Comparison of ENCODE assay signal across 7 mouse cellular contexts in the genomic region with DNA sequence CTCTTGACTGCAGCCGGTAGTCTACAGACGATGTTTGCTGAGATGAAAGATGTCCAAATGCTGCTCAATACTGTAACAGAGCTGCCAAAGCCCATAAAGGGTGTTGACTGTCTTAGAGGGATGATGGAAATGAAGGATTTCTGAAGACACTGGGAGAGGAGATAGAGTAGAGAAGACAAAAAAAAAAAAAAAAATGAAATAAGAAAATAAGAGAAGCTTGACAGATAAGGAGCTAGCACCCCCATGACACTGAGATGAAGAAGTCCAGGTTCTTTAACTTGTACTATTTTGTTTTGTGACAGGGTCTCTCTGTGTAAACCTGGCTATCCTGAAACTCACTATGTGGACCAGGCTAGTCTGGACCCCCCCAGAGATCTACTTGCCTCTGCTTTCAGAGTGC. TPM values are rescaled to one million over a fixed set of nuclear protein-coding genes. Genes with fewer than 3 reads are reported as not detected.
A peak's percentile ranks its signal among the peaks of the same experiment; 100 is the strongest.
DNase-seq lines count a peak whose midpoint lies in the region; ATAC-seq and TF ChIP-seq lines count a peak whose summit lies in the region.

No protein-coding gene starts in this region.

- peaks cover 13% of the 10 kb centered on the region; the same call in 1 of the 2 replicates for H3K4me1 ChIP-seq in liver, embryonic 11.5 days (replicated peaks; ENCODE audit: control insufficient read depth, insufficient read depth, low read length)
- H3K4me1 ChIP-seq in embryonic facial prominence, embryonic 15.5 days: peaks cover 12% of the 10 kb centered on the region
- H3K4me1 ChIP-seq in intestine, embryonic 14.5 days (replicated peaks; ENCODE audit: control insufficient read depth, insufficient read depth, low read length): no peaks in the 10 kb centered on the region; the same call in 1 of the 2 replicates
- H3K4me1 ChIP-seq in midbrain, postnatal 0 days (ENCODE audit: insufficient read depth, low read length): no peaks in the 10 kb centered on the region; the same call in 1 of the 2 replicates

- no peak for TF ChIP-seq CTCF in midbrain, postnatal 0 days (IDR thresholded peaks at IDR 0.05)

- H3K27me3 ChIP-seq in liver, embryonic 11.5 days (replicated peaks; ENCODE audit: control insufficient read depth, insufficient read depth, low read length): no peaks in the 10 kb centered on the region
- H3K27me3 ChIP-seq in embryonic facial prominence, embryonic 15.5 days: 0 out of 2 replicates have a peak, but pooled peaks cover 3% of the 10 kb centered on the region
- peaks cover 9% of the 10 kb centered on the region for H3K27me3 ChIP-seq in intestine, embryonic 14.5 days (replicated peaks; ENCODE audit: control insufficient read depth, insufficient read depth, low read length)
- H3K27me3 ChIP-seq in midbrain, postnatal 0 days (ENCODE audit: insufficient read depth, low read length): no peaks in the 10 kb centered on the region; the same call in 1 of the 2 replicates

- 29% methylated on average over 2 of the region's 2 CpGs for WGBS in liver, embryonic 11.5 days
- WGBS in embryonic facial prominence, embryonic 15.5 days: 20% methylated on average over 2 of the region's 2 CpGs
- 33% methylated on average over 2 of the region's 2 CpGs for WGBS in intestine, embryonic 14.5 days
- 18% methylated on average over 2 of the region's 2 CpGs for WGBS in midbrain, postnatal 0 days

- no peak overlapping the region for H3K27ac ChIP-seq in liver, embryonic 11.5 days (ENCODE audit: low read depth, low read length)
- no peak overlapping the region for H3K27ac ChIP-seq in embryonic facial prominence, embryonic 15.5 days (replicated peaks)
- H3K27ac ChIP-seq in intestine, embryonic 14.5 days (ENCODE audit: low read depth): no peak overlapping the region
- H3K27ac ChIP-seq in midbrain, postnatal 0 days (ENCODE audit: low read depth, low read length): no peak overlapping the region

- peak overlapping the region; percentile 92 for H3K4me2 ChIP-seq in liver, embryonic 11.5 days
- peak overlapping the region; percentile 92 for H3K4me2 ChIP-seq in embryonic facial prominence, embryonic 15.5 days (replicated peaks)
- H3K4me2 ChIP-seq in intestine, embryonic 14.5 days (ENCODE audit: low read length): peak overlapping the region; percentile 82
- H3K4me2 ChIP-seq in midbrain, postnatal 0 days (ENCODE audit: low read depth, low read length, poor library complexity, severe bottlenecking): peak overlapping the region; percentile 91

- DNase-seq in liver, embryonic 11.5 days (ENCODE audit: low spot score): no peak
- no peak for DNase-seq in liver
- no peak for DNase-seq in intestine, embryonic 14.5 days (ENCODE audit: low spot score)
- no peak for DNase-seq in midbrain, postnatal 0 days (ENCODE audit: low spot score)
- no peak for DNase-seq in frontal cortex, postnatal 14 days (ENCODE audit: low spot score in 2 of 2)
- no peak for DNase-seq in adrenal gland, postnatal 36 days

- H3K36me3 ChIP-seq in liver, embryonic 11.5 days (ENCODE audit: control insufficient read depth, insufficient read depth, low read length): no peaks in the 10 kb centered on the region
- H3K36me3 ChIP-seq in embryonic facial prominence, embryonic 15.5 days: no peaks in the 10 kb centered on the region
- no peaks in the 10 kb centered on the region for H3K36me3 ChIP-seq in intestine, embryonic 14.5 days (ENCODE audit: control insufficient read depth, insufficient read depth, low read length)
- no peaks in the 10 kb centered on the region for H3K36me3 ChIP-seq in midbrain, postnatal 0 days (ENCODE audit: insufficient read depth, low read length)

- no peak overlapping the region; the same call in 1 of the 2 replicates for H3K9ac ChIP-seq in liver, embryonic 11.5 days (ENCODE audit: low read depth, low read length)
- no peak overlapping the region for H3K9ac ChIP-seq in embryonic facial prominence, embryonic 15.5 days
- no peak overlapping the region for H3K9ac ChIP-seq in intestine, embryonic 14.5 days (ENCODE audit: low read length)
- H3K9ac ChIP-seq in midbrain, postnatal 0 days (replicated peaks; ENCODE audit: low read length, poor library complexity, severe bottlenecking): no peak overlapping the region

- peak overlapping the region; percentile 91 for H3K4me3 ChIP-seq in liver, embryonic 11.5 days (ENCODE audit: low read depth, low read length)
- H3K4me3 ChIP-seq in embryonic facial prominence, embryonic 15.5 days (replicated peaks): peak overlapping the region; percentile 67; the same call in 1 of the 2 replicates
- H3K4me3 ChIP-seq in intestine, embryonic 14.5 days (ENCODE audit: low read depth, low read length): peak overlapping the region; percentile 88; the same call in 1 of the 2 replicates
- peak overlapping the region; percentile 90; the same call in 1 of the 2 replicates for H3K4me3 ChIP-seq in midbrain, postnatal 0 days (ENCODE audit: low read depth, low read length)

- ATAC-seq in liver, embryonic 11.5 days (replicated peaks; ENCODE audit: low FRiP score): no peak
- ATAC-seq in embryonic facial prominence, embryonic 15.5 days (ENCODE audit: insufficient number of reproducible peaks, low FRiP score, low TSS enrichment, low read depth): no peak
- no peak for ATAC-seq in intestine, embryonic 14.5 days (replicated peaks; ENCODE audit: low FRiP score, low TSS enrichment, low read depth)
- no peak for ATAC-seq in midbrain, postnatal 0 days (ENCODE audit: low FRiP score)

- H3K9me3 ChIP-seq in liver, embryonic 11.5 days (ENCODE audit: control insufficient read depth, low read length): no peaks in the 10 kb centered on the region
- H3K9me3 ChIP-seq in embryonic facial prominence, embryonic 15.5 days (replicated peaks): no peaks in the 10 kb centered on the region
- H3K9me3 ChIP-seq in intestine, embryonic 14.5 days (ENCODE audit: control insufficient read depth, low read length): no peaks in the 10 kb centered on the region
- H3K9me3 ChIP-seq in midbrain, postnatal 0 days (ENCODE audit: low read length): no peaks in the 10 kb centered on the region

RNA-seq across cellular contexts. Expression of a gene that starts 1.1 kb away (rescaled TPM):
- polyA plus RNA-seq in liver, embryonic 11.5 days (2014; fragmentation: Nextera tagmentation; extraction: Ambion mirVana): 7.0 and 10.6 TPM in 2 replicates
- polyA plus RNA-seq in embryonic facial prominence, embryonic 15.5 days (2015; fragmentation: Nextera tagmentation; extraction: Ambion mirVana): 5.2 and 6.7 TPM in 2 replicates
- 11.1 and 11.2 TPM in 2 replicates for polyA plus RNA-seq in intestine, embryonic 14.5 days (2014; fragmentation: Nextera tagmentation; extraction: Ambion mirVana)
- total RNA-seq in midbrain, postnatal 0 days (2014; rRNA removed): 42.9 and 50.3 TPM in 2 replicates
- polyA plus RNA-seq in midbrain, postnatal 0 days (2015; fragmentation: Nextera tagmentation; extraction: Ambion mirVana): 8.7 and 10.5 TPM in 2 replicates
- total RNA-seq in adrenal gland, postnatal 36 days (2021): 10 to 100 TPM; 17.7 to 18.2 TPM

RNA-seq across cellular contexts. Expression of a gene that starts 1.5 kb away (rescaled TPM):
- polyA plus RNA-seq in liver, embryonic 11.5 days (2014; fragmentation: Nextera tagmentation; extraction: Ambion mirVana): 16.2 and 18.0 TPM in 2 replicates
- 22.6 and 25.9 TPM in 2 replicates for polyA plus RNA-seq in embryonic facial prominence, embryonic 15.5 days (2015; fragmentation: Nextera tagmentation; extraction: Ambion mirVana)
- 19.8 and 21.0 TPM in 2 replicates for polyA plus RNA-seq in intestine, embryonic 14.5 days (2014; fragmentation: Nextera tagmentation; extraction: Ambion mirVana)
- 17.7 and 20.8 TPM in 2 replicates for total RNA-seq in midbrain, postnatal 0 days (2014; rRNA removed)
- polyA plus RNA-seq in midbrain, postnatal 0 days (2015; fragmentation: Nextera tagmentation; extraction: Ambion mirVana): 27.6 and 32.1 TPM in 2 replicates
- total RNA-seq in adrenal gland, postnatal 36 days (2021): 10 to 100 TPM; 16.3 to 22.1 TPM

RNA-seq across cellular contexts. Expression of a gene that starts 58.0 kb away (rescaled TPM):
- polyA plus RNA-seq in liver, embryonic 11.5 days (2014; fragmentation: Nextera tagmentation; extraction: Ambion mirVana): 279 and 291 TPM in 2 replicates
- 459 and 483 TPM in 2 replicates for polyA plus RNA-seq in embryonic facial prominence, embryonic 15.5 days (2015; fragmentation: Nextera tagmentation; extraction: Ambion mirVana)
- 516 and 522 TPM in 2 replicates for polyA plus RNA-seq in intestine, embryonic 14.5 days (2014; fragmentation: Nextera tagmentation; extraction: Ambion mirVana)
- total RNA-seq in midbrain, postnatal 0 days (2014; rRNA removed): 1,005 and 1,051 TPM in 2 replicates
- polyA plus RNA-seq in midbrain, postnatal 0 days (2015; fragmentation: Nextera tagmentation; extraction: Ambion mirVana): 1,140 and 1,170 TPM in 2 replicates
- 100 to 1,000 TPM; 173 to 193 TPM for total RNA-seq in adrenal gland, postnatal 36 days (2021)
